Mouse (Mus musculus) right cerebral cortex, postnatal 14 days (tissue): ENCODE measurements around the gene Usb1.

ENCODE experiments used
- DNase-seq: peaks from one replicate; pipeline ENCODE4 v3.0.0; 2022

Usb1 gene

DNA sequence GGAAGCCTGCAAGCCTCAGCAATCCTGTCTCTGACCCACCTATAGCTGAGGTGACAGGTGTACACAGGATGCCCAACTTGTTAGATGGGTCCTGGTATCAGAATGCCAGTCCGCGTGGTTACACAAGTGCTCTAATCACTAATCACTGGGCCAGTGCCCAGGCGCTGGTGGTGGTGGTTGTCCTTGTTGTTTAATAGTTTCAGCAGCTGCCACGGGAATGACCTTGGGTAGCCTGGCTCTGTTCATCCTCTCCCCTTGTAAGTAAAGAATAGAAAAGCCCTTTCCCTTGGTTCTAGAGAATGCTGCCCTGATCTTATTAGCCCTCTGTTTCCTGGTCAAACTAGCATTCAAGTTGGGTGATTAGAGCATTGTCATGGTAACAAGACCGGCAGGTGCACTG, 9.6 kb downstream of the Usb1 start:
- DNase-seq = no peak

DNA sequence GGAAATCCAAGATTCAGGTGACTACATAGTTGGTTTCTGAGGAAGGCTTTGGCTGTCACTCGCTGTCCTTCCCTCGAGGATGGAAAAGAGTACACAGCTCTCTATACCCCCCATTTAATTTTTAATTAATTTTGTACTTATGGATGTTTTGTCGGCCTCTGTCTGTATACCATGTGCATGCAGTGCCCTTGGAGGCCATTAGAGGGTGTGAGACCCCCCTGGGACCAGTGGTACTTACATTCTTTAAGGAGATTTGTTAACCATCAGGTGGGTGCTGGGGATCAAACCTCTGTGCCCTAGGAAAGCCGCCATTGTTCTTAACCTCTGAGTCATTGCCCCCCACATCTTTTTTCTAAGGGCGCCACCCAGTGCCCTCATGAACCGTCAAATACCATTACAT, 12.6 kb downstream of the Usb1 start:
- DNase-seq = no peak

DNA sequence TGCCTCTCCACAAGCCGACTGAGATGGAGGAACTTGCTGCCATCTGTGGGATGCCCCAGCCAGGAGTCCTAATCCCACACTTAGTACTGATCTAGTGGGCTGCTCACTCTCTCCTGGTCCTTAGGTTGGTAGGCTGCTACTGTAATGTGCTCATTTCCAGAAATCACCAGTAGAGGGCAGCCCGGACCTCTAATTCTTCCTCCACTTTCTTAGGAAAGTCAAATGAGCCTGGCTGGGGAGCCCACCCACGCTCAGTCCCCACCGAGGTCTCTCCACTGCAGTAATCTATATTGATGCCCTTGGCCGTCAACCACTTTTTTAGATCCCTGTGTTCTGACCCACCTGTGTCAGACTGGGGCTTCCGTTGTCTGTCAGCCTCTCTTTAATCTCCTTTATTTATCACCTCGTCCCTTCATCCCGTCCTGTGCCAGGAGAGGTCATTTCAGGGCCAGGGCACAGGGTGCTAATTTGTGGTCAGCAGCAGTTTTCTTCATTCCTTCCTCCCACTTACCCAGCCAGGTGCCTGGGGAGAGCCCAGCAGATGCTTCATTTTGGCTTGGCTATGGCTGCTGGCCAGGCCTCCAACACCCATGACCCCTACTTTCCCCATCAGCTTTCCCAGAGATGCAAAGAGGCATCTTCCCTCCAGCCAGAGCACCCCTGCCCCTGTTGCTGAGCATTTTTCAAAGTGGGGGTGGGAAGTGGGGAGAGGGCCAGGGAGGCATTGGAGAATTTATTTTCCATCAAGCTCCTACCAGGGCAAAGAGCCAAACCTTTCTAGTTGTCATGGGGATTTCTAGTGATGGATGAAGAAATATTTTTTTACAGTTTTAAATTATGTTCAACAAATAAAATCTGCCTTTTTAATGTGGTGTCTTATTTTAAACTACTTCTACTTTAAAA, 14.8 kb downstream of the Usb1 start:
- DNase-seq = peak; percentile 85

DNA sequence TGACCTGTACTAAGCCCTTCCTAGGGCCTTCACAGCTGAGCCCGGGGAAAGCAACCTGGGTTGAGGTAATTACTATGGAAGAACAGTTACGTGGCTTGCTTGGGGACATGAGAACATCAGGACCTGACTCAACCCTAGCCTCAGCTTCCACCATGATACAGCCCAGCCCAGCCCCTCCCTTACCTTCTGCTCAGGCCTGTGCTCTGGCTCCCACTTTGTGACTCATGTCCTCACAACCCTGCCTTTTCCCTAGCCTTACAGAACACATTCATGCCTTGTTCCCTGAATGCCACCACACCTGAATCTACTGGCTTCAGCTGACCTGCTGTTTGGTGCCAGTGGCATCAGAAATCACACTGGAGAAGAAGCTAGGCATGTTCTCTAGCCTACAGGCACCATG, 16.3 kb downstream of the Usb1 start:
- DNase-seq = no peak

DNA sequence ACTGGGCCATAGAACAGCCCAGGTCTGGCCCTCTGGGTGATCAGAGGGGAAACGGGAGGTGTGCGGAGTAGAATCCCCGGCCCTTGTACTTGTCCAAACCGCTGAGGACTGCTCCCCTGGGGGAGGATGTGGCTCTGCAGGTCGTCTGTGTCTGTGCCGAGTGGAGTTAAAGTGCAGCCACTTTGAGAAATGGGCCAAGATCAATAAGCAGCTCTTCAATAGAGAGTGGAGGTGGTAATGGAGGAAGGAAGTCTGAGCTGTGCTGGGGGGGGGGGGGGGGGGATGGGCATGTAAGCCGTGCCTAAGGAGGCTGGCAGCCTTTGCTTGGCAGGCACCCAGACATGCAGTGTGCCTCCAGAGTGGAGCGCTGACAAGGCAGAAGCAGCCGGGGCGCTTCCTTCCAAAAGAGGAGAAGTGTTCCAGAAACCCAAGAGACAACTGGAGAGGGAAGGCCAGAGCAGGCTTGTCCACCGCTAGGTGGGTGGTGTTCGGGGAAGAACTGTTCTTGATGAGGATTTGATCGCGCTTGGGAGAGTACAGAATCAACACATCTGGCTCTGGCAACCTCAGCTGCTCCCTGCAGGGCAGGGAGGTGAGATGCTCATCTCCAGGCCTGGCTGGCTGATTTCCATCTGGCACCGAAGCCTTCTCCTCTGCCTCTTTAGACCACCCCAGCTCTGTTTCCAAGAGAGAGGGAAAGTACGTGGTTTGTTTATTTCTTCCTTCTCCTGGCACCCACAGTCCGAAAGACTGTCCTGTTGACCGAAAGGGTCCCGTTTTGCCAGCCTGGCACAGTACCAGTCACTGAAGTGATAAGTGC, 16.9 kb downstream of the Usb1 start:
- peak; percentile 91 for DNase-seq

DNA sequence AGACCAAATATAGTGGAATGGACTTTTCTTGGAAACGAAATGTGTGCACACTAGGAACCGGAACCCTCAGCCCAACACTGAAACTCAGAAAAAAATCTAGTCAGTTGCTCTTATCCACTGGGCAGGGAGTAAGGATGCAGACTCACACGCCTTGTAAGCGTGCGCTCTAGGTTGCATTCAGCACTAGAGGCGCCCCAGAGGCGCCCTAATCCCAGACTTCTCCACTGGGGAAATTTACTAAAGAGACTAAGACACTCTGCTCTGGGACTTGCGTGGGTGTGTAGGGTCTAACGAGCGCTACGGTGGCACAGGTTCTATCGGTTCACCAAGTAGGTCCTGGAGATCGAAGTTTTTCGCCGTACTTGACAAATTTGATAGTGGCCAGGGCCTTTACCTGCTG, 19.4 kb downstream of the Usb1 start:
- no peak for DNase-seq

DNA sequence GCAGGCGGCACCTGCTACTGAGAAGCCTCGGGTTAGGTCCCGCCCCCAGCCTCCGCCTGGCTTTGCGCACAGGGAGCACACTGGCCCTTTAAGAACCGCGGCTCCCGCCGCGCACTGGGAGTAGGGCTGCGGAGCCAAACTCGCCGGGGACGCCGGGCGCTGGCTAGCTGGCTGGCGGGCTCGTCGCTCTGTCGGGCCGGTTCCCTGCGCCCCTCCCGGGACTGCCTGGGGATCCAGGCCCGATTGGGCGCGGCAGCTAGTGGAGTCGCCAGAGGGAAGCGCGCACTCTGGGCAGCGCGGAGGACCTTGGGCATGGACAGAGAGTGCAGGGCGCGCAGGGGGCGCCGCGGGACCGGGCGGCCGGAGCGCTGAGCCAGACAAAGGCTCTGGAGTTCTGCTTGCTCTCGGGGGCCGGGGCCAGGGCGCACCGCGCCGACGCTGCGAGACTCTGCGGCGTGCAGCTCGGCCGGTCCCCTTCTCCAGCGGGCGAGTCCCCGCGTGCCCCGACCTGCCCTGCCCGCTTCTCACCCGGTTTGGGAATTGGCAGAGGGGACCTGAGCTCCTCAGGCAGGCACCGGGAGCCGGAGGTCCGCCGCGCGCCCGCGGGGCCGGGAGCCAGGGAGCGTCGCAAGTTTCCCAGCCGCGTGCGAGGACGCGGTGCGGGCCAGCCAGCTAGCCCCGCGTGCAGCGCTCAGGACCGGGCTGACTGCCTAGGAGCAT, 20.2 kb downstream of the Usb1 start, which contains the start of gene Mmp15:
Gene Mmp15 (plus strand): TSS at position 118 of the 720 bp plus-strand sequence.
- peak; percentile 65 for DNase-seq

DNA sequence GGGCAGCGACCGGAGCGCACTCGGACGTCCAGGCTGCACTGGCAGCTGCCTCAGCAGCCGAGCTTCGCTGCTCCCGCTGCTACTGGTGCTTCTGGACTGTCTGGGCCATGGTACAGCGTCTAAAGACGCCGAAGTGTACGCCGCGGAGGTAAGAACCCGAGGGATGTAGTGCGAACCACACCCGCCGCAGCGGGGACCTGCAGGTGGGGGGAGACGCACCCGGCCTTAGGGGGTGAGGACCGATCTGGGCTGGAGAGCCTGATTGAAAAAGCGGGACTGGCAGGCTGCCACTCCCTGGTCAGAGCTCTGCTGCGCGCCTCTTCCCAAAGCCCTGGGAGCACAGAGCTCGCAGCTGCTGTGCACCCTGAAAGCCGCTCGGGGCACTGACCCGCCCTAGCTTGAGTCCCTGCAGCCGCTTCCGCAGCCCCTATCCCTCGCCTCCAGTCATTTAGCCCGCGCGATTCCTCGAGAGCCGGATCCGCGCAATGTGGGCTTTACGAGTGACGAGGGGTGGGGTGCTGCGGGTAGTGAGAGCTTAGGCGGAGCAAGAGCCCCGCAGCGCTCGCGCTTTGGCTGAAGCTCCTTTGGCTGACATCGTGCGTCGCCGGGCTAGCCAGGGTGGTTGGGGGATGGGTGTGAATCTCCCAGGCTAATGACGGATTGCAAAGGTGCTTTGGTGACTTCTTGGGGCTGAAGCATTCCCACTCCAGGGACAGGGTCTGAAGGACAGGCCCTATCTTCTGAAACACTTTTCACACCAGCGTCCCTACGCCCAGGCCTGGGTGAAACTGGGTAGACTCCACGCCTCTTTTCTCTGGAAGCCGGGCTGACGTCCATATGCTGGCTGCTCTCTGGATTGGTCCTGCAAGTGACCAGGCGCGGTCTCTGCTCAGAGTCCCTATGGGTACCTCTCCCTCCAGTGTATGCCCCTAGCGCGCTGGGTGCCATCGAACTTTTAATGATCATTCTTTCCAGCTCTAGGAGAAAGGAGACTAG, 21.1 kb downstream of the Usb1 start:
- DNase-seq = peak; percentile 50

DNA sequence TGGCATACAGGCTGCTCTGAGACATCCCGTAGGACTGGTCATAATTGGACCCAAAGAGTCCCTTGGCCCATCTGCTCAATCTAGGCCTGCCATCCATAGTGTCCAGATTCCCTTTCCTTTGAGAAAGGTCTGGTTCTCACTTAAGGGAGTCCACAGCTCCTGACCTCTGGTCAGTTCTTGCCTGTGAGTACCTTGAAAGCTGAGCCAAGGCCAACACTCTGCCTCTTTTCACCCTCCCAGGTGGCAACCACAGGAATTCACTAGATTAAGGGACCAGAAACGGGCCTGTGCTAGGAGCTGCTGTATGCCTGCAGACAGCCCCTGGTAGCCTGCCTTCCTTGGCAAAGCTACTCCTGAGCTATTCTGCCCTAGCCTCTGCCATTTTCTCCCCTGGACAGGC, 22.5 kb downstream of the Usb1 start:
- no peak for DNase-seq

DNA sequence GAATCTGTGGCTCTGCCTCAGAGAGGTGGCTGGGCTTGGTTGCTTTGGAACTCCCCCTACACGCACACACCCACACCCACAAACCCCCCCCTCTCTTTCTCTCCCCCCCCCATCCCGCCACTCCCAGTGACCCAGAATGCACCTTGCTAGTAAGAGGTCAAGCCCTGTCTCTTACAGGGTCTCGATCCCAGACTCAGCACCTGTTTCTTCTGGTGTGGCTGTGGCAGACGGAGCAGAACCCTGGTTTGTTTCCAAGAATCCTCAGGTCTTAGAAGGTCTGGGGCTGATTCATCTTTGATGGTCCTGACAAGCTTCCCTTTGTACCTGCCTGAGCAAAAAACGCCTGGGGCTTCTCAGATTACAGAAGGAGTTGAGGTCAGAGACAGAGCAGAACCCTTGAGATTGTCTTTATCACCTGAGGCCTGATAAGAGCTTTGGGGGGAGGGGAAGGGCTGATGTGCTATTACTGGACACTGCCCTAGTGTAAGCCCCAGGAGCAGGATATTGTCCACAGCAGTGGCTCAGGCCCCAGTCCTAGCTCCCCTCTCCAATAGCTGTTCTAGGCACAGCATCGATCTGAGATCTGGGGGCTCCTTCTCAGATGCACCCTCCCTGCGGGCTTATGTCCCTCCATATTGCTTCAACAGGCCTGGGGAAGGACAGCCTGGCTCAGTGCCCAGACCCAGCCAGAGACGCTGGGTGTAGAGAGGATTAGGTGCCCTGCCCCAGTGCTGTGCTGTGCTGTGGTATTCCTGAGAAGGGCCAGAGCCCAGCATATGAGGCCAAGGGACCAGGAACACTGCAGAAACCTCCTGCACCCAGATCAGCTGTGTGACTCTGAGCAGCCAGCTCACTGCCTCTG, 26.7 kb downstream of the Usb1 start:
- no peak for DNase-seq

DNA sequence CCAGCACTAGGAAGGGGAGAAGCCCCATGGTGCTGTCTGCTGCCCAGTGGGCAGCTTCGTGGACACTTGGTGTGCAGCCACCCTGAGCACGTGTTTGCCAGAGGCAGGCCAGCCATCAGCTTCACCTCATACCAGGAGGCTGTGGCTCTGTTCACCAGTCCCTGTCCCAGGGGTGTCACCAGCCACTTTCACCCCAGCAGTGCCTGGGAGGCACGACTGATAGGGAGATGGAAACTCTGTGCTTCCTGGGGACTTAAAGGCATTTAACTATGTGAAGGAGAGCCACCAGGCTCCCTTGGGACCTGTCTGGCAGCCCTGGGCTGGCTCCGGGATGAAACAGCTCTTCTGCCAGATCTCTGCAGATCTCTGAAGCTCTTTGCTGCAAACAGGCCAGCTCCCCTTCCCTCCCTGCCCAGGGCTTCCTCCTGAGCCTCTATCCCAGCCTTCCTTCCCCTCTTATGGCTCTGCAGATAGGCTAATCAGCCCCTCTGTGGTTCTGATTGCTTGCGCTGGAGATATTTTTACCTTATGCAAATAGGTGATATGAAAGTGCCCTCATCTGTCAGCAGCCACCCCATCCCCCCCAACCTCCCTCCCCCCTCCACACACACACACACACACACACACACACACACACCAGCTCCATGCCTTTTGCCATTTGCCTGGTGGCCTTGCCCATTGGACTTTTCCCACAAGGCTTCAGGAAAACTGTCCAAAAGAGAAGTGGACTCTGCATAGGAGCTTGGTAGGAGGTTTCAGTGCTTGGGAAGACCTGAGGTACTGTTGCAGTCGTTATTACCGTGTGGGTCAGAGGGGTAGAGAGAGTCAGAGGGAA, 28.3 kb downstream of the Usb1 start:
- DNase-seq = no peak

DNA sequence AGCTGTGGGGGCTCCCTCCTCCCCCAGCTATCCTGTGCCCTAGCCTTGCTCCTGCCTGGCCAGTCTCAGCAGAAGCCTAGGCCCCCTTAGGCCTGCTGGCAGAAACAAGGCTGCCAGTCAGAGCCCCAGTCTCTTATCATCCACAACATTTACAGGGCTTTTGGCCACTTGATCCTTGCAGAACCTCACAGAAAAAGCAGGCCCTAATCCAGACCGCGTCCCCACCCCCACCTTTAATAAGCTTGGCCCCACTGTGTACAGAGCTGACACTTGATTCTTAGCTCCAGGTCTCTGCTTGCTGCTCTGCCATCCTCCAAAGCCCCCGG, 28.9 kb downstream of the Usb1 start:
- no peak for DNase-seq

DNA sequence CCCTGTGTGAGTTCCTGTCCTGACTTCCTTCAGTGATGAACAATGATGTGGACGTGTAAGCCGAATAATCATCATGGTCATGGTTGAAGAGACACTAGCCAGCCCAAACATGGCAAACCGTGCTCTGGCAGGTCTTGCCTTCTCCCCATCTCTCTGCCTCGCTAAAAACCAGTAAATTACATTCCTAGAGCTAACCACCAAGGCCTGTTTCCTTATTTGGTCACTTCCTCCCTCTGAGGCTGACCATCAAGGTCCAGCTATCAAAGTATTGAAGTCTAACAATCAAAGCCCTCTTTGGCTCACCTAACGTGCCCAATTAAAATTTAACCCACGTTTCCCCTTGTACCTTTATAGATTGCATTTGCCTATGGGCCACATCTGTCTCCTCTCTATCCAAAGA, 30.2 kb downstream of the Usb1 start:
- no peak for DNase-seq

DNA sequence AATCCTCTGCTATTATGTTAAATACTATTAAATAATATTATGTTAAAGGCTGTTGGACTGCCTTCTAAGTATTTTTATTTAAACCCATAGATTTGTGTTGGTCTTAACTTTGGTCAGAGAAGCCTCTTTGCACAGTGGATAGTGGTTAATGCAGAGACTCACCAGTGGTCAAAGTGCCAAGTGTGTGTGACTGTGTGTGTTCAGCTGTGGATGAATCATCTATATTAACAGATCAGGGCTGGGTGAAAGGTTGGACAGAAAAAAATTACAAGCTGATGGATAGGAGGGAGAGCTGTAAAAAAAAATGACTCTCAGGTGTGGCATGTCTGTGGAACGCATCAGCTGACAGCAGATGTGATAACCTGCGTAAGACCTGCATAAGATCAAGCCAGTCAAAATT, 31.8 kb downstream of the Usb1 start:
- no peak for DNase-seq

DNA sequence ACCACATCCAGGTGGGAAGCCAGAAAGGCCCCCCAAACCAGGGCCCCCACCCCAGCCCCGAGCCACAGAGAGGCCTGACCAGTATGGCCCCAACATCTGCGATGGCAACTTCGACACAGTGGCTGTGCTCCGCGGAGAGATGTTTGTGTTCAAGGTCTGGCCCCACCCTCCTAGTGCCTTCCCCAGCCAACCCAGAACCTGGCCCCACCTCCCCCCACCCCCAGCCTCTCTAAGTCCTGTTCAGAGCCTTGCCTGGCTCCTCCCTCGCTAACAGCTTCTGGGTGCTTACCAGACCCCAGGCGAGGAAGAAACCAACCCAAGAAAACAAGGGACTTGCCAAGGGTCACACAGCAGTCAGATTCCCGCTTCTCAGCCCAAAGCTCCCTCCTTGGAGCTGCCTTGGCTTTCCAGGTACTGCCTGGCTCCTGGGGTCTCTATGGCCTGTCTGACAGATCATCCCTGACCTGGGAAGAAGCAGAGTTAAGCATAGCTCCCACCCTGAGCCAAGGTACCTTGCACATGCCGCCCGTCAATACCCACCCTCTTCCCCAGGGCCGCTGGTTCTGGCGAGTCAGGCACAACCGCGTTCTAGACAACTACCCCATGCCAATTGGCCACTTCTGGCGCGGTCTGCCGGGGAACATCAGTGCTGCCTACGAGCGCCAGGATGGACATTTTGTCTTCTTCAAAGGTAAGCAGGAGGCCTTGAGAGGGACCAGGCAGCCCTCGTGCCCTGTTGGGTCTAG, 37.7 kb downstream of the Usb1 start:
- no peak for DNase-seq

DNA sequence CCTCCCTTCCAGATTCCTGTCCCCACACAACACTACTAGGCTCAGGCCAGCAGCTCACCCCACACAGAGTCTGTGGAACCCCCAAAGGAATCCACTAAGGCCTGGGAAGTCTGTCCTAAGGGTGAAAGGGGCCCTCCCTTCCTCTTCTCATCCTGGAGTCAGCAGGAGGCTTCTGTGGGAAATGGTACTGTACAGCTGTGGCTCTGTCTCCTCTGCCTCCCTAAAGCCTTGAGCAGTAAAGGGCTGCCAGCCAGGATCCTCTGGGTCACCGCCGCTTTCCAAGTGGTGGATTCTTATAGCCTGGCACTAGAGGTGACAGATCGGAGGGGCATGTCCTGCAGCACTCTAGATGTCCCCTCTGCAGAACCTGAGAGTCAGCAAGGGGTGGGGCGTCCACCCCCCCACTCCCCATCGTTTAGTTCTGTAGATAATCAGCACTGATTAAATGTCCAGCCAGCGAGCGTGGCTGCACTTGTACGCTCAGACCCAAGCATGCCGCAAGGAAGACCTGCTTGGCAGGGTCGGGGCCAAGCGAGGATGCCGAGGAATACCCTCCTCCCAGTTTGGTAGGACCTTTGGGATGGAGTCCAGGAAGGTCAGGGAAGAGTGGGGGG, 41.4 kb downstream of the Usb1 start:
- no peak for DNase-seq

DNA sequence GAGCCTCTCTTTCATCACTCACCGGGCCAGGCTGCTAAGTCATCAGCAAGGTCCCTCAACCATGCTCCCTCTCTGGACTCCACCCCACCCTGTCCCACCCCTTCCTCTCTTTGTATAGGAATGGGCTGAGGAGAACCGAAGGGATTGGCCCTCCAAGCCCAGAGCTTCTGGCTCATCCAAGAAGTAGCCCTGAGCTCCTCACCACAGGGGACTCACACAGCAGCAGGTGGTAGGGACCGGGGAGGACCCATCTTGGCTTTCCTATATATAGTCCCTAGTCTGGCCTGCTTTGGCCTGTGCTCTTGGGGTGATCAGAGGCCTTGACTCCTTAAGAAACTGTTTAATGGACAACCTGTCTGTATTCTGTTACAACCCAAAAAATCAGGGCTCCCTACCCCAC, 42.3 kb downstream of the Usb1 start:
- DNase-seq = no peak

DNA sequence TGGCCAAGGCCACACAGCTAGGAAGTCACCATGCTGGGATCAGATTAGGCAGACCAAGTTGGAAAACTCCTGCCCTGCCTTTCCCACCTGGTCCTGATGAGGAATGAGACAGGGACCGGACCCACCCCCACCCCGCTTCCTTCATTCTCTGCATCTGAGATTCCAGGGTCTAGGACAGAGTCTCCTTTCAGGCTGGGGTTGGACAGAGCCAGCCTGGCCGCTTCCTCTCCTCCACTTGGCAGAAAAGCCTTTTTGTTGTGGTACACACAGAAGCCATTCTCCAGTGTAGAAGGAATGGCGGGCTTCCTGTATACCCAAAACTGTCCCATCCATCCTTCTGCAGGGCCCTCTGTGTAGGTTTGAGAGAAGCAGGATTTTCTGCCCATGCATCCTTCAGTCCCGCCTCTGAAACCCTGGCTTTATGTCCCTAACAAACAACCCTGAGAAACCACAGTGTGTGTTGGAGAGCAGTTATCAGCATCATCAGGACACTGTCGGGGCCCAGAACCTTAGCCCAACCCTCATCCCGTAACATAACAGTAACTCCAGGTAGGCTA, 43.4 kb downstream of the Usb1 start:
- DNase-seq = no peak
